Comparison of ENCODE assay signal across 21 mouse cellular contexts in genomic region chr7:119873050-119873449, GRCm38 (mm10).
"Had no signal": no experiment of that assay in that cellular context is flagged by ENCODE, and none has a peak within 500 bp of the region (broad histone marks: within the 10 kb centered on the region; RNA-seq: fewer than 3 reads in every experiment).

No protein-coding gene starts in this region.

- H3K4me1 ChIP-seq: hindbrain, embryonic 12.5 days; intestine, embryonic 15.5 days; limb, embryonic 10.5 days; limb, embryonic 12.5 days had no signal

- H3K27me3 ChIP-seq: heart, embryonic 12.5 days; hindbrain, embryonic 12.5 days; intestine, embryonic 15.5 days; limb, embryonic 12.5 days had no signal

- DNase-seq: forebrain, postnatal 0 days; gastrocnemius, postnatal 14 days; gastrocnemius, postnatal 36 days; heart, adult 2 months; heart, postnatal 10 days; kidney, adult 18-20 months; kidney, adult 8-10 months; kidney, postnatal 10 days; kidney, postnatal 25 days; kidney, postnatal 4 days; liver had no signal

- H3K9ac ChIP-seq: forebrain, postnatal 0 days; heart, embryonic 12.5 days; hindbrain, embryonic 12.5 days; hindbrain, embryonic 14.5 days; intestine, embryonic 15.5 days; limb, embryonic 12.5 days had no signal

- H3K27ac ChIP-seq: heart, adult 2 months; hindbrain, embryonic 12.5 days; hindbrain, embryonic 14.5 days; intestine, embryonic 15.5 days; layer of hippocampus, adult 2 months; left cerebral cortex, adult 2 months; limb, embryonic 10.5 days; limb, embryonic 12.5 days had no signal

- H3K36me3 ChIP-seq: heart, embryonic 12.5 days; hindbrain, embryonic 12.5 days; intestine, embryonic 15.5 days had no signal

- ATAC-seq: forebrain, postnatal 0 days; hindbrain, embryonic 16.5 days; intestine, embryonic 15.5 days; intestine, postnatal 0 days had no signal

- H3K4me2 ChIP-seq: heart, embryonic 12.5 days; hindbrain, embryonic 12.5 days; hindbrain, embryonic 14.5 days; intestine, embryonic 15.5 days; limb, embryonic 12.5 days had no signal

- H3K9me3 ChIP-seq: heart, embryonic 12.5 days; hindbrain, embryonic 12.5 days; intestine, embryonic 15.5 days; limb, embryonic 10.5 days; limb, embryonic 12.5 days had no signal

- H3K4me3 ChIP-seq: heart, adult 2 months; heart, embryonic 12.5 days; hindbrain, embryonic 12.5 days; intestine, embryonic 15.5 days; layer of hippocampus, adult 2 months; left cerebral cortex, adult 2 months; limb, embryonic 10.5 days; limb, embryonic 12.5 days had no signal
